Mouse (Mus musculus) liver, embryonic 12.5 days (tissue): ENCODE measurements around the gene Agpat1. TPM values are rescaled to one million over a fixed set of nuclear protein-coding genes. Genes with fewer than 3 reads are reported as not detected.

ENCODE experiments used
- ATAC-seq: fragments of 200-750 bp; cut with Nextera tagmentation; 2 replicates; pipeline ENCODE4 v1.8.0; 2017; ENCODE audit warnings: moderate number of reproducible peaks, mild to moderate bottlenecking, moderate library complexity
- H3K27ac ChIP-seq: fragments of 300-500 bp; sonication (generic); 2 replicates; pipeline ENCODE4 v1.5.1; 2016; ENCODE audit warnings: mild to moderate bottlenecking
- H3K27me3 ChIP-seq: fragments of 300-500 bp; sonication (generic); replicated peaks from 2 replicates; pipeline ENCODE4 v1.6.1; 2016; ENCODE audit warnings: mild to moderate bottlenecking, moderate library complexity
- H3K36me3 ChIP-seq: fragments of 300-500 bp; sonication (generic); 2 replicates; pipeline ENCODE4 v1.6.1; 2016; ENCODE audit warnings: mild to moderate bottlenecking, moderate library complexity
- H3K4me1 ChIP-seq: fragments of 300-500 bp; sonication (generic); 2 replicates; pipeline ENCODE4 v1.6.1; 2016
- H3K4me2 ChIP-seq: fragments of 300-500 bp; sonication (generic); 2 replicates; pipeline ENCODE4 v1.6.1; 2016; ENCODE audit warnings: mild to moderate bottlenecking, moderate library complexity
- H3K4me3 ChIP-seq: fragments of 300-500 bp; sonication (generic); 2 replicates; pipeline ENCODE4 v1.5.1; 2016; ENCODE audit warnings: mild to moderate bottlenecking, moderate library complexity
- H3K9ac ChIP-seq: fragments of 300-500 bp; sonication (generic); 2 replicates; pipeline ENCODE4 v1.6.1; 2016; ENCODE audit warnings: mild to moderate bottlenecking, moderate library complexity
- H3K9me3 ChIP-seq: fragments of 300-500 bp; sonication (generic); replicated peaks from 2 replicates; pipeline ENCODE4 v1.6.1; 2016; ENCODE audit warnings: mild to moderate bottlenecking, moderate library complexity
- WGBS: fragments of 180-500 bp; shearing (Covaris S2); methylation state at CpG from one replicate; pipeline ENCODE4 v1.1.7; 2016; ENCODE audit not compliant: insufficient replicate concordance; 5-methylcytosine and 5-hydroxymethylcytosine counted together
- polyA plus RNA-seq: library from polyadenylated mRNA; unstranded; fragments of >200 nt; fragmentation: Nextera tagmentation; extraction: Ambion mirVana; gene quantifications from 2 replicates; pipeline ENCODE4 v1.2.1, GENCODE M21; 2016

The Agpat1 gene
- polyA plus RNA-seq, 1 experiment from 2014 or later, result 31.7 TPM

- Histone ChIP-seq H3K4me3 (no peak overlapping the region), H3K9ac (no peak overlapping the region), H3K4me1 (peaks cover 6% of the 10 kb centered on the region), H3K9me3 (no peaks in the 10 kb centered on the region), H3K4me2 (no peak overlapping the region), H3K27me3 (peaks cover 39% of the 10 kb centered on the region), H3K36me3 (no peaks in the 10 kb centered on the region), H3K27ac (no peak overlapping the region)
- no peak for ATAC-seq
- WGBS, result 74% methylated on average over 9 of the region's 9 CpGs
These were observed 36.8 kb upstream of the Agpat1 start for GRCm38 (mm10) chr17:34567311-34567710.

GRCm38 (mm10) chr17:34568421-34568820, 35.6 kb upstream of the Agpat1 start:
- H3K4me3 ChIP-seq, result no peak overlapping the region
- WGBS, result 69% methylated on average over 13 of the region's 13 CpGs
- no peak for ATAC-seq

GRCm38 (mm10) chr17:34569919-34570318, 34.1 kb upstream of the Agpat1 start:
- ATAC-seq, result no peak
- Histone ChIP-seq H3K27me3 (peaks cover 44% of the 10 kb centered on the region), H3K4me3 (no peak overlapping the region), H3K4me1 (no peaks in the 10 kb centered on the region), H3K4me2 (no peak overlapping the region), H3K27ac (no peak overlapping the region), H3K9ac (no peak overlapping the region), H3K36me3 (no peaks in the 10 kb centered on the region), H3K9me3 (no peaks in the 10 kb centered on the region)
- WGBS, result 61% methylated on average over 4 of the region's 4 CpGs

More at GRCm38 (mm10) chr17:34568421-34568820, 35.6 kb upstream of the Agpat1 start:
- Histone ChIP-seq H3K27me3 (peaks cover 40% of the 10 kb centered on the region), H3K4me1 (peaks cover 6% of the 10 kb centered on the region; the same call in 1 of the 2 replicates), H3K9ac (no peak overlapping the region), H3K27ac (no peak overlapping the region), H3K9me3 (no peaks in the 10 kb centered on the region), H3K36me3 (no peaks in the 10 kb centered on the region), H3K4me2 (no peak overlapping the region)

GRCm38 (mm10) chr17:34571875-34572274, 32.2 kb upstream of the Agpat1 start:
- Histone ChIP-seq H3K4me2 (no peak overlapping the region), H3K4me1 (no peaks in the 10 kb centered on the region), H3K9ac (no peak overlapping the region), H3K27ac (no peak overlapping the region), H3K9me3 (no peaks in the 10 kb centered on the region), H3K36me3 (no peaks in the 10 kb centered on the region), H3K27me3 (peaks cover 26% of the 10 kb centered on the region; the same call in 1 of the 2 replicates), H3K4me3 (no peak overlapping the region)
- no peak for ATAC-seq
- 13% methylated on average over 5 of the region's 5 CpGs for WGBS

GRCm38 (mm10) chr17:34572361-34572760, 31.7 kb upstream of the Agpat1 start:
- Histone ChIP-seq H3K27ac (no peak overlapping the region), H3K4me1 (no peaks in the 10 kb centered on the region), H3K27me3 (peaks cover 21% of the 10 kb centered on the region; the same call in 1 of the 2 replicates), H3K4me2 (no peak overlapping the region), H3K9ac (no peak overlapping the region), H3K36me3 (no peaks in the 10 kb centered on the region), H3K9me3 (no peaks in the 10 kb centered on the region), H3K4me3 (no peak overlapping the region)
- WGBS, result 29% methylated on average over 15 of the region's 15 CpGs
- ATAC-seq, result no peak

- Histone ChIP-seq H3K4me3 (no peak overlapping the region), H3K36me3 (no peaks in the 10 kb centered on the region), H3K27ac (no peak overlapping the region), H3K9me3 (no peaks in the 10 kb centered on the region), H3K4me2 (no peak overlapping the region), H3K4me1 (no peaks in the 10 kb centered on the region), H3K9ac (no peak overlapping the region), H3K27me3 (0 out of 2 replicates have a peak, but pooled peaks cover 12% of the 10 kb centered on the region)
- ATAC-seq, result no peak
- 59% methylated on average over 5 of the region's 5 CpGs for WGBS
These were observed 27.5 kb upstream of the Agpat1 start for GRCm38 (mm10) chr17:34576577-34576976.

- Histone ChIP-seq H3K4me2 (no peak overlapping the region), H3K27me3 (0 out of 2 replicates have a peak, but pooled peaks cover 12% of the 10 kb centered on the region), H3K27ac (no peak overlapping the region), H3K36me3 (no peaks in the 10 kb centered on the region), H3K9me3 (no peaks in the 10 kb centered on the region), H3K4me3 (no peak overlapping the region), H3K4me1 (no peaks in the 10 kb centered on the region), H3K9ac (no peak overlapping the region)
- ATAC-seq, result no peak
- WGBS, result 73% methylated on average over 3 of the region's 3 CpGs
These were observed 26.0 kb upstream of the Agpat1 start for GRCm38 (mm10) chr17:34578070-34578469.

GRCm38 (mm10) chr17:34582528-34582927, 21.5 kb upstream of the Agpat1 start:
- WGBS, result 75% methylated on average over 12 of the region's 12 CpGs
- H3K9me3 ChIP-seq, result no peaks in the 10 kb centered on the region
- no peak for ATAC-seq
- no peak overlapping the region for H3K27ac ChIP-seq
- H3K9ac ChIP-seq, result no peak overlapping the region
- no peaks in the 10 kb centered on the region for H3K36me3 ChIP-seq
- H3K27me3 ChIP-seq, result peaks cover 18% of the 10 kb centered on the region
- H3K4me3 ChIP-seq, result no peak overlapping the region
- peaks cover 14% of the 10 kb centered on the region for H3K4me1 ChIP-seq
- no peak overlapping the region for H3K4me2 ChIP-seq

- ATAC-seq, result no peak
- H3K9me3 ChIP-seq, result no peaks in the 10 kb centered on the region
- H3K36me3 ChIP-seq, result no peaks in the 10 kb centered on the region
- H3K27me3 ChIP-seq, result peaks cover 18% of the 10 kb centered on the region
- H3K27ac ChIP-seq, result no peak overlapping the region
- 48% methylated on average over 7 of the region's 7 CpGs for WGBS
- H3K4me1 ChIP-seq, result peaks cover 20% of the 10 kb centered on the region
- H3K9ac ChIP-seq, result no peak overlapping the region
- H3K4me3 ChIP-seq, result no peak overlapping the region
- no peak overlapping the region for H3K4me2 ChIP-seq
These were observed 20.7 kb upstream of the Agpat1 start for GRCm38 (mm10) chr17:34583397-34583796.

- H3K4me1 ChIP-seq, result peaks cover 24% of the 10 kb centered on the region
These were observed 20.2 kb upstream of the Agpat1 start for GRCm38 (mm10) chr17:34583819-34584218.

GRCm38 (mm10) chr17:34585121-34585520, 18.9 kb upstream of the Agpat1 start:
- Histone ChIP-seq H3K36me3 (no peaks in the 10 kb centered on the region), H3K4me2 (no peak overlapping the region), H3K4me3 (no peak overlapping the region), H3K27me3 (peaks cover 18% of the 10 kb centered on the region), H3K9me3 (no peaks in the 10 kb centered on the region), H3K9ac (no peak overlapping the region), H3K4me1 (peaks cover 37% of the 10 kb centered on the region), H3K27ac (no peak overlapping the region)
- 85% methylated on average over 8 of the region's 8 CpGs for WGBS
- no peak for ATAC-seq

More at GRCm38 (mm10) chr17:34583819-34584218, 20.2 kb upstream of the Agpat1 start:
- no peak overlapping the region for H3K4me2 ChIP-seq
- H3K27me3 ChIP-seq, result peaks cover 18% of the 10 kb centered on the region
- H3K4me3 ChIP-seq, result no peak overlapping the region
- no peaks in the 10 kb centered on the region for H3K9me3 ChIP-seq
- no peaks in the 10 kb centered on the region for H3K36me3 ChIP-seq
- H3K27ac ChIP-seq, result no peak overlapping the region
- no peak for ATAC-seq
- 68% methylated on average over 8 of the region's 8 CpGs for WGBS
- no peak overlapping the region for H3K9ac ChIP-seq

GRCm38 (mm10) chr17:34585877-34586771, 17.9 kb upstream of the Agpat1 start:
- WGBS, result 42% methylated on average over 32 of the region's 32 CpGs
- Histone ChIP-seq H3K4me2 (peak overlapping the region; percentile 99), H3K36me3 (no peaks in the 10 kb centered on the region), H3K4me1 (peaks cover 47% of the 10 kb centered on the region), H3K4me3 (peak overlapping the region; percentile 83), H3K27ac (no peak overlapping the region), H3K9ac (peak overlapping the region; percentile 88; the same call in 1 of the 2 replicates), H3K9me3 (no peaks in the 10 kb centered on the region), H3K27me3 (peaks cover 13% of the 10 kb centered on the region)
- no peak for ATAC-seq
